Mouse (Mus musculus) mouse embryonic stem cell (cell line): ENCODE results near the gene Prkce.

Experiments
- in situ Hi-C, 2 experiments: fragments of 300-500 bp; cut with MboI; formaldehyde crosslinking; loops; 1 replicate in 1 of 2; 3 replicates in 1 of 2; pipeline ENCODE4 v1.14.3; 2019 to 2020; ENCODE audit warnings: low sequenced_read_pairs in 2 of 2, low pct_unique_long_range_greater_than_20kb in 1 of 2, mixed read lengths in 1 of 2; ENCODE audit not compliant: unreplicated experiment in 1 of 2

Gene Prkce

GRCm38 (mm10) chr17:86345234-86346005 lies 177.8 kb downstream of the Prkce start:
- in situ Hi-C loops, result no loop called here

GRCm38 (mm10) chr17:86350236-86350635 lies 182.7 kb downstream of the Prkce start:
- in situ Hi-C loops, result no loop called here

GRCm38 (mm10) chr17:86350791-86351261 lies 183.2 kb downstream of the Prkce start:
- in situ Hi-C loops, result no loop called here

- in situ Hi-C loops, result no loop called here
Observed at GRCm38 (mm10) chr17:86351282-86351681, 183.7 kb downstream of the Prkce start.

GRCm38 (mm10) chr17:86352247-86353037 lies 184.9 kb downstream of the Prkce start:
- in situ Hi-C loops, result no loop called here

GRCm38 (mm10) chr17:86353679-86354078 lies 186.1 kb downstream of the Prkce start:
- in situ Hi-C loops, result no loop called here

GRCm38 (mm10) chr17:86354101-86354500 lies 186.5 kb downstream of the Prkce start:
- in situ Hi-C loops, result no loop called here

- in situ Hi-C loops, result no loop called here
Observed at GRCm38 (mm10) chr17:86354896-86355295, 187.3 kb downstream of the Prkce start.

- in situ Hi-C loops, result no loop called here
Observed at GRCm38 (mm10) chr17:86355318-86355717, 187.7 kb downstream of the Prkce start.

GRCm38 (mm10) chr17:86355772-86356451 lies 188.3 kb downstream of the Prkce start:
- in situ Hi-C loops, result no loop called here

- in situ Hi-C loops, result no loop called here
Observed at GRCm38 (mm10) chr17:86358388-86358787, 190.8 kb downstream of the Prkce start.

GRCm38 (mm10) chr17:86358847-86359246 lies 191.3 kb downstream of the Prkce start:
- in situ Hi-C loops, result no loop called here

GRCm38 (mm10) chr17:86360849-86361248 lies 193.3 kb downstream of the Prkce start:
- in situ Hi-C loops, result no loop called here

- in situ Hi-C loops, result no loop called here
Observed at GRCm38 (mm10) chr17:86363356-86363755, 195.8 kb downstream of the Prkce start.

- in situ Hi-C loops, result no loop called here
Observed at GRCm38 (mm10) chr17:86364349-86365075, 196.9 kb downstream of the Prkce start.

- in situ Hi-C loops, result no loop called here
Observed at GRCm38 (mm10) chr17:86366919-86367318, 199.3 kb downstream of the Prkce start.

GRCm38 (mm10) chr17:86367676-86368075 lies 200.1 kb downstream of the Prkce start:
- in situ Hi-C loops, result no loop called here

- in situ Hi-C loops, result no loop called here
Observed at GRCm38 (mm10) chr17:86370106-86370742, 202.6 kb downstream of the Prkce start.
